Mouse (Mus musculus): Measurements from ENCODE around the gene Gm47955. TPM values are rescaled to one million over a fixed set of nuclear protein-coding genes. Genes with fewer than 3 reads are reported as not detected.
"Not testable (repeated sequence)": the region's sequence is repeated elsewhere in the genome, so short reads cannot be mapped to it uniquely, and the experiment has no call there.

Gene Gm47955
- polyA plus RNA-seq, 1 experiment from 2014 or later: not detected

DNA sequence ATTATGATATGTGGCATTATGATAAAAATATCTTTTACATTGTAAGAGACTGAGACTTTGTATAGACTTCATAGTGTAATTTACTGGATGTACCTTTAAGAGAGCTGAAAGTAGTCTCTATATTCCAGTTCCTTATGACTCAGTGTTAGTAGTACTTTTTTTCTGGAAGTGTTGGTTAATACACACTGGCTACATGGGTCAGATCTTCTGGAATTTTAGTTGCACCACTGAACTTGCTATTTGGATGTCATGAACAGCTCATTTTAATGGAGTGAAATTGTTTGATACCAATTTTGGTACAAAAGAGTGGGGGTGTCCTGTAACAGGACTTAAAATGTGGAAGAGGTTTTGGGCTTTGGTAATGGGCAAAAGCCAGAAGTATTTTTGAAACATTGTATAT is 17.8 kb downstream of the Gm47955 start:
- no peak overlapping the region for H3K27ac ChIP-seq (ENCODE audit: low read length)
- no peaks in the 10 kb centered on the region for H3K36me3 ChIP-seq (ENCODE audit: control insufficient read depth, insufficient read depth, low read length)
- no peak overlapping the region for H3K9ac ChIP-seq (replicated peaks; ENCODE audit: low read depth, low read length)
- H3K4me3 ChIP-seq (ENCODE audit: low read depth, low read length): no peak overlapping the region
- no peaks in the 10 kb centered on the region for H3K27me3 ChIP-seq (ENCODE audit: control insufficient read depth, insufficient read depth, low read length)
- H3K4me1 ChIP-seq (ENCODE audit: control insufficient read depth, insufficient read depth, low read length): no peaks in the 10 kb centered on the region
- no peak for ATAC-seq (ENCODE audit: insufficient number of reproducible peaks, insufficient read depth, low FRiP score, low read depth)
- no peaks in the 10 kb centered on the region for H3K9me3 ChIP-seq (ENCODE audit: control insufficient read depth, low read depth, low read length)
- no peak overlapping the region for H3K4me2 ChIP-seq (replicated peaks; ENCODE audit: low read depth, low read length)

DNA sequence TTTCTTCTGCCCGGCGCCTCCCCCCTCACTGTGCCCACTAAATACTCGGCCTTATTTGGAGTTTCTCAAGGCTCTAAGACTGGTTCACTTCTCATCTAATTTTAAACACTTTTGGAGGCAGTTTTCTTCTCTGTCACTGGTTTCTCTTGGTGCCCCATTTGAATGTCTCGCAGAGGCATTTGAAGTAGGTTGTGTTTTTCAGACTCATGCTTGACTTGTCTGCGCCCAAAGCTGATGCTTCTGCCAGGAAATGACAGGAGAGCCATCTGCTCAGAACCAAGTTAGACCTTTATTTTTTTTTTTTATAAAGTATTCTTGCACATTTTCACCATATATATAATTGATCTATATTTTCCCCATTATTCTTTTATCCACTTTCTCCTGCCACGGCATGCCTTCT is 26.7 kb downstream of the Gm47955 start:
- WGBS: 89% methylated on average over 6 of the region's 6 CpGs
- no peak overlapping the region for H3K27ac ChIP-seq (ENCODE audit: low read length)
- H3K4me1 ChIP-seq (ENCODE audit: control insufficient read depth, insufficient read depth, low read length): no peaks in the 10 kb centered on the region
- no peaks in the 10 kb centered on the region for H3K27me3 ChIP-seq (ENCODE audit: control insufficient read depth, insufficient read depth, low read length)
- peaks cover 6% of the 10 kb centered on the region; the same call in 1 of the 2 replicates for H3K9me3 ChIP-seq (ENCODE audit: control insufficient read depth, low read depth, low read length)
- no peak for ATAC-seq (ENCODE audit: insufficient number of reproducible peaks, insufficient read depth, low FRiP score, low read depth)
- no peak overlapping the region for H3K4me3 ChIP-seq (ENCODE audit: low read depth, low read length)
- H3K9ac ChIP-seq (replicated peaks; ENCODE audit: low read depth, low read length): no peak overlapping the region
- no peak overlapping the region for H3K4me2 ChIP-seq (replicated peaks; ENCODE audit: low read depth, low read length)
- no peaks in the 10 kb centered on the region for H3K36me3 ChIP-seq (ENCODE audit: control insufficient read depth, insufficient read depth, low read length)

DNA sequence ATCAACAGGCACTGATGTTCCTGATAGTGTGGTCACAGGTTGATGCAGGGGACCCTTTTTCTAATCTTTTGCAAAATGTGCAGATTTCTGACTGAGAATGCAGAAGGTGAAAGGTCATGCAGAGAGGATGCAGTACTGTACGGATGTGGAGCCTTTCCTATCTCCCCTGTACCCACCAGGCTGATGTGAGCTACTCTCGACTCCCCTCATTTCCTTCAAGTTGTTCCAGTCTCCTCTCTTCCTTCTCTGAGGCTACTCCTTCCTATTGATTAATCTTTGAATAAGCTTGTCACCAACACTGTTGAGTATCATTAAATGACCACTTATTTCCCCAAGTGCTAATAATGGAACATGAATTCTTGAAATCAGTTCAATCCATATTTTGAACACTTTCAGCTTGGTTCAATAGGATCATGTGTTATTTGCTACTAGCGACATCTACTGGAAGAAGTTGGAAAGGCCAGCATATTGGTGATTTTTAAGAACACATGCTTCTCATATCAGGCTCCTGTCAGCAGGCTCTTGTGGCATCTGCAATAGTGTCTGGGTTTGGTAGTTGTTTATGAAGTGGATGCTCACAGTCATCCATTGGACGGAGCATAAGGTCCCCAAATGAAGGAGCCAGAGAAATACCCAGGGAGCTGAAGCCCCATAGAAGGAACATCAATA is 27.6 kb downstream of the Gm47955 start:
- Histone ChIP-seq H3K9ac (replicated peaks; ENCODE audit: low read depth, low read length) (no peak overlapping the region), H3K4me2 (replicated peaks; ENCODE audit: low read depth, low read length) (no peak overlapping the region), H3K9me3 (ENCODE audit: control insufficient read depth, low read depth, low read length) (peaks cover 6% of the 10 kb centered on the region; the same call in 1 of the 2 replicates), H3K4me1 (ENCODE audit: control insufficient read depth, insufficient read depth, low read length) (no peaks in the 10 kb centered on the region), H3K4me3 (ENCODE audit: low read depth, low read length) (no peak overlapping the region), H3K27me3 (ENCODE audit: control insufficient read depth, insufficient read depth, low read length) (no peaks in the 10 kb centered on the region), H3K36me3 (ENCODE audit: control insufficient read depth, insufficient read depth, low read length) (no peaks in the 10 kb centered on the region), H3K27ac (ENCODE audit: low read length) (no peak overlapping the region)
- 28% methylated on average over 4 of the region's 4 CpGs for WGBS
- no peak for ATAC-seq (ENCODE audit: insufficient number of reproducible peaks, insufficient read depth, low FRiP score, low read depth)

DNA sequence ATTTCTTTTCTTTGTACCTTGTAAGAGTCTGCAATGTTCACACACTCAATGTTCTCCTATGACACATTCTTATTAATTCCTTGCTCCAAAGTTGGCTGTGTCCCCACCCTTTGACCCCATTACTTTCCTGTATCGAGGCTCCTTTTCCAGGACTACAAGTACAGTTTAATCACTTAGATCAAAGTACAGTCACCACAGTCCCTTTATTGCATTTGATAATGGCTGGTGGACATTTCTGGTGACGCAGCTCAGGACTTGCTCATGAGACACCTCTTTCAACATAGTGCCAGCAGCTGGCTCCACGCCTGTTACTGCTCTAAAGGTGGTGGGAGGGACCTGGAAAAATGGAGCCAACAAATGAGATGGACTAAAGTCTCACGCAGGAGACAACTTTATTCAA is 31.0 kb downstream of the Gm47955 start:
- H3K36me3 ChIP-seq (ENCODE audit: control insufficient read depth, insufficient read depth, low read length): no peaks in the 10 kb centered on the region
- H3K27me3 ChIP-seq (ENCODE audit: control insufficient read depth, insufficient read depth, low read length): no peaks in the 10 kb centered on the region
- ATAC-seq (ENCODE audit: insufficient number of reproducible peaks, insufficient read depth, low FRiP score, low read depth): no peak
- H3K9ac ChIP-seq (replicated peaks; ENCODE audit: low read depth, low read length): no peak overlapping the region
- no peaks in the 10 kb centered on the region for H3K4me1 ChIP-seq (ENCODE audit: control insufficient read depth, insufficient read depth, low read length)
- H3K4me2 ChIP-seq (replicated peaks; ENCODE audit: low read depth, low read length): no peak overlapping the region
- 62% methylated on average over 4 of the region's 4 CpGs for WGBS
- H3K27ac ChIP-seq (ENCODE audit: low read length): no peak overlapping the region
- H3K9me3 ChIP-seq (ENCODE audit: control insufficient read depth, low read depth, low read length): no peaks in the 10 kb centered on the region
- H3K4me3 ChIP-seq (ENCODE audit: low read depth, low read length): no peak overlapping the region

DNA sequence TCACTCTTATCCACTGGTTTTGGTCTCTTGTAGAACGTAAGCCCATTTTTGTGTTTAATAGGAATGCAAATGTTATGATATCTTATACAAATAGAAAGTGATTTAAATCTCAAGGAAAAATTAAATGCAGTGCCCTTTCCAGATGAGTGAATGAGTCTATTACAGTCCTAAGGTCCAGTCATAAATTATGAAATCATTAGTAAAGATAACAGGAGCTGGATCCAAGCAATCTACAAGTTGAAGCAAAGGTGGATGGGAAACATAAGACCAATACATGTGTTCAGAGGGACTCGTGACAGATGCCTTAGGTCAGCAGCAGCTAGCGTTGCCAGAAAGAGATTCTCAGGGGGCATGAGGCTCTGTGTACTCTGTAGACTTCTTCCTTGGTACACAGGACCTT is 31.5 kb downstream of the Gm47955 start:
- WGBS: 69% methylated on average over 3 of the region's 3 CpGs
- H3K4me2 ChIP-seq (replicated peaks; ENCODE audit: low read depth, low read length): no peak overlapping the region
- ATAC-seq (ENCODE audit: insufficient number of reproducible peaks, insufficient read depth, low FRiP score, low read depth): no peak
- no peaks in the 10 kb centered on the region for H3K36me3 ChIP-seq (ENCODE audit: control insufficient read depth, insufficient read depth, low read length)
- no peaks in the 10 kb centered on the region for H3K27me3 ChIP-seq (ENCODE audit: control insufficient read depth, insufficient read depth, low read length)
- no peak overlapping the region for H3K9ac ChIP-seq (replicated peaks; ENCODE audit: low read depth, low read length)
- no peaks in the 10 kb centered on the region for H3K9me3 ChIP-seq (ENCODE audit: control insufficient read depth, low read depth, low read length)
- H3K4me3 ChIP-seq (ENCODE audit: low read depth, low read length): no peak overlapping the region
- no peak overlapping the region for H3K27ac ChIP-seq (ENCODE audit: low read length)
- no peaks in the 10 kb centered on the region for H3K4me1 ChIP-seq (ENCODE audit: control insufficient read depth, insufficient read depth, low read length)

DNA sequence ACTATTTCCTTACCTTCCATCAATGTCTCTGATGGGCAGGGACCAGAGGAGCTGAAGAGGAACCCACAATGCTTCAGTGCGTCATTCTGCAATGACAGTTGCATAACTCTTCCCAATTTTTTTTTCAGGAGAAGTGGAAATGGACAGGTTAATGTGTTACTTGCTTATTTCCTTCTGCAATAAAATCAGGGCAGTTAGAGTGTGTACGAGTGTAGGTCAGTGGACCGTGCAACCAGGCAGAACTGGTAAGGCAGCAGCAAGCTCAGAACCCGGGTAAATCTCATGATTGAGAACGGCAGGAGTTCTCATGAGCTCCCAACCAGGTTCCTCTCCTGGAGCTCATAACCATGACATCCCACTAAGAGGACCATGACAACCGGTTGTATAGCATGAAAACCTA is 32.0 kb downstream of the Gm47955 start:
- WGBS: 84% methylated on average over 6 of the region's 6 CpGs
- Histone ChIP-seq H3K27me3 (ENCODE audit: control insufficient read depth, insufficient read depth, low read length) (no peaks in the 10 kb centered on the region), H3K36me3 (ENCODE audit: control insufficient read depth, insufficient read depth, low read length) (no peaks in the 10 kb centered on the region), H3K9me3 (ENCODE audit: control insufficient read depth, low read depth, low read length) (no peaks in the 10 kb centered on the region), H3K4me1 (ENCODE audit: control insufficient read depth, insufficient read depth, low read length) (no peaks in the 10 kb centered on the region), H3K4me3 (ENCODE audit: low read depth, low read length) (no peak overlapping the region), H3K9ac (replicated peaks; ENCODE audit: low read depth, low read length) (no peak overlapping the region), H3K4me2 (replicated peaks; ENCODE audit: low read depth, low read length) (no peak overlapping the region), H3K27ac (ENCODE audit: low read length) (no peak overlapping the region)
- no peak for ATAC-seq (ENCODE audit: insufficient number of reproducible peaks, insufficient read depth, low FRiP score, low read depth)

DNA sequence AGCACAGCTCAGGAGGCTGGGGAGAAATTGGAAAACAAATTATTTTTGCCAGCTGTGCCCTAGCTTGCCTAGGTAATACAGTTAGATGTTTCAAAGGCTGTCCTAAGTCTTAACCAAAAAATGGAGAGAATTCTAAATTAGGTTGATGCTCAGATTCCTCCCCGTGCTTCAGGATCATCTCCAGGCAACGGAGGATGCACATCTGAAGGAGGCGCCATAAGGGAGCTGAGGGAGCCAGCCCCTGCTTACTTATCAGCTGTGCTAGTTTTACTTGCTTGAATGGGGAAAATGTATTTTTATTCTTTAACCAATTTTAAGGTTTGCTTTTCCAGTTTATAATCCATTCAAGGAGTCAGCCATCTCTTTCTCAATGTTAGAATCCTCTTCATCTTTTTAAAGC is 33.9 kb downstream of the Gm47955 start:
- WGBS: 83% methylated on average over 3 of the region's 3 CpGs
- H3K4me1 ChIP-seq (ENCODE audit: control insufficient read depth, insufficient read depth, low read length): no peaks in the 10 kb centered on the region
- no peaks in the 10 kb centered on the region for H3K9me3 ChIP-seq (ENCODE audit: control insufficient read depth, low read depth, low read length)
- H3K27me3 ChIP-seq (ENCODE audit: control insufficient read depth, insufficient read depth, low read length): no peaks in the 10 kb centered on the region
- no peak overlapping the region for H3K27ac ChIP-seq (ENCODE audit: low read length)
- H3K4me2 ChIP-seq (replicated peaks; ENCODE audit: low read depth, low read length): no peak overlapping the region
- H3K4me3 ChIP-seq (ENCODE audit: low read depth, low read length): no peak overlapping the region
- no peak overlapping the region for H3K9ac ChIP-seq (replicated peaks; ENCODE audit: low read depth, low read length)
- no peaks in the 10 kb centered on the region for H3K36me3 ChIP-seq (ENCODE audit: control insufficient read depth, insufficient read depth, low read length)
- no peak for ATAC-seq (ENCODE audit: insufficient number of reproducible peaks, insufficient read depth, low FRiP score, low read depth)

DNA sequence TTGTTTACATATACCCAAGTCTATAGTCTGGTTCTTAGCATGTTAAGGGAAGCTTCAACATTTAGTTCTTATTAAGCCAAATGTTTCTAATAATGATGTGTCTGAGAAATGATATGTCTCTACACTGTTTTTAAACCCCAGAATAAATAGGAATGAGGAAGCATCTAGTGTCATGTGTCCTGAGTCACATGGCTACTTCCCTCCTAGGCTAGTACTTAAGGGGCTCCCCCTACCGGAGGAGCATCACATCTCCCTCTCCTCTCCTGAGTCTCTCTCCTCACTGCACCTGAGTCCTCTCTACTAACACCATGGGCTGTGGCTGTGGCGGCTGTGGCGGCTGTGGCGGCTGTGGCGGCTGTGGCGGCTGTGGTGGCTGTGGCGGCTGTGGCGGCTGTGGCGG is 40.2 kb downstream of the Gm47955 start, which contains the start of gene Gm47959:
Gm47959 (plus strand) TSS at position 243 of the 400 bp plus-strand sequence.
- H3K9ac ChIP-seq (replicated peaks; ENCODE audit: low read depth, low read length); H3K4me3 ChIP-seq (ENCODE audit: low read depth, low read length); H3K27ac ChIP-seq (ENCODE audit: low read length); H3K4me1 ChIP-seq (ENCODE audit: control insufficient read depth, insufficient read depth, low read length); H3K4me2 ChIP-seq (replicated peaks; ENCODE audit: low read depth, low read length); H3K9me3 ChIP-seq (ENCODE audit: control insufficient read depth, low read depth, low read length); ATAC-seq (ENCODE audit: insufficient number of reproducible peaks, insufficient read depth, low FRiP score, low read depth); H3K27me3 ChIP-seq (ENCODE audit: control insufficient read depth, insufficient read depth, low read length); H3K36me3 ChIP-seq (ENCODE audit: control insufficient read depth, insufficient read depth, low read length): not testable (repeated sequence)
- WGBS: 94% methylated on average over 7 of the region's 9 CpGs

Measured in stomach, embryonic 14.5 days (tissue).